Mouse (Mus musculus) layer of hippocampus, adult 8-10 months (tissue): ENCODE data around the gene Ccdc85c. TPM values are rescaled to one million over a fixed set of nuclear protein-coding genes. Genes with fewer than 3 reads are reported as not detected.

Source experiments
- DNase-seq, 2 experiments: peaks; one replicate each; pipeline ENCODE4 v3.0.0; 2022; ENCODE audit warnings: low spot score in 2 of 2
- total RNA-seq, 4 experiments: library from RNA; stranded (reverse); gene quantifications; 2 replicates each; pipeline ENCODE4 v1.2.4; 2022

Gene Ccdc85c
- total RNA-seq, 4 experiments from 2014 or later, result 56.3 to 67.6 (median 63.0) TPM

DNA sequence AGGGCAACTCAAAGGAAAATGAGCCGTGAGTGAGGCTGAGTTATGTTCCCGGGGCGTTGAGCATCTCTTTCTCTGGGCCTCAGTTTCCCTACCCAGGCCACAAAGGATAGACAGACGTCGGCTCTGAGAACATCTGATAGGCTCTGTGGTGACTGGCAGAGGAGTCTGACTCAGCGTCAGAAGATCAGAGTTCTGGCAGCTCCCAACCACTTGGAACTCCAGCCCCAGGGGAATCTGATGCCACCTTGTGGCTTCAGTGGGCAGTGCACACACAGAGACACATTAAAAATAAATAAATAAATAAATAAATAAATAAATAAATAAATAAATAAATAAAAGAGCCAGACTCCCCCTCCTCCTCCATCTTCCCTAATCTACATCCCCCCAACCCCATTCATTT, 21.8 kb upstream of the Ccdc85c start:
- no peak for DNase-seq

DNA sequence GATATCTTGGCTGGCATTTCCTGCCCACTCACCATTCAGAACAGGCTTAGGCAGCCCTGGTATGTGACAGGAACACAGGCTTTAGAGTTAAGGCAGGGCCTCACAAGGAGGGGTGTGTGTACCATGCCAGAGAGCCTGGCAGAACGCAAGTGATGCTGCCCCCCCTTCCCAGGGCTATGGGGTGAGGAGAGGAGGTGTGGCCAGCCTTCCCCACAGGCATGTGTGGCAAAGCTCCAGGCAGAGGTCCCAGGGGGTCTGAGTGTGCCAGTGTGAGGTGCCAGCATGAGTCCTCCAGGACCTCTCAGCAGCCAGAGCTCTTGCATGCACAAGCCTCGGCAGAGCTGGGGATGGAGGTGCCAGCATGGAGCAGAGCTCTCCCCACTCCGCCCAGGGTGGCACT, 19.4 kb upstream of the Ccdc85c start:
- no peak for DNase-seq

DNA sequence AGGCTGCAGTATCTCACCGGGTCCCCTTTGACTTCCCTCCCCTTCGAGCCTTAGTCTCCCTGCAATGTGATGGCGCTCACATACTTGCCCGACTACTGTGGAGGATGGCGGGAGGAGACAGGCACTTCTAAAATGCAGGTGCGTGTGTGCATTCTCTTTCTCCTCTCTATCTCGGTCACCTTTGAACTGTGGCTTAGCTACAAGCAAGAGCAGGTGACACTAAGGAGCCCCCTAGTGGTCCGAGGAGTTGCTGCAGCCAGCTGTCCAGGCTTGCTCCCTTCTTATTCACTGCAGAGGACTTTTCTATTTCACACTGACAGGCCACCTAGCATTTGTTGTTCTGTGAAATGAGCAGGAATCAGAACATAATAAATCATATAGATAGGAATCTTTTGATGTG, 17.7 kb upstream of the Ccdc85c start:
- peak; percentile 49 to 70 for DNase-seq

DNA sequence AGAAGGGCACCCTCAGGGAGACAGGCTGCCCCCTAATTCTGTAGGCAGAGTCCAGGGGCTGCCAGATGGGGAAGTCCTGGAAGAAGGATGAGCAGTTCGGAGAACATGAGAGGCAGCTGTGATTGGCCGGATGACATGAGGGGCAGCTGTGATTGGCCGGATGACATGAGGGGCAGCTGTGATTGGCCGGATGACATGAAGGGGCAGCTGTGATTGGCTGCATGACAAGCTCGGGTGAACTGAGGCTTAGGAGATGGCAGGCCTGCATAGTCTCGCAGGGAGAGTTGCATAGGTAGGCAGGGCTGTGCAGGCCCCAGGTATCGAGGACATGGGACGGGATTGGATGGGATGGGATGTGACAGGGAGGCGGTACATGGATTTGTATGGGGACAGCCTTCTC, 17.2 kb upstream of the Ccdc85c start:
- DNase-seq, result no peak

DNA sequence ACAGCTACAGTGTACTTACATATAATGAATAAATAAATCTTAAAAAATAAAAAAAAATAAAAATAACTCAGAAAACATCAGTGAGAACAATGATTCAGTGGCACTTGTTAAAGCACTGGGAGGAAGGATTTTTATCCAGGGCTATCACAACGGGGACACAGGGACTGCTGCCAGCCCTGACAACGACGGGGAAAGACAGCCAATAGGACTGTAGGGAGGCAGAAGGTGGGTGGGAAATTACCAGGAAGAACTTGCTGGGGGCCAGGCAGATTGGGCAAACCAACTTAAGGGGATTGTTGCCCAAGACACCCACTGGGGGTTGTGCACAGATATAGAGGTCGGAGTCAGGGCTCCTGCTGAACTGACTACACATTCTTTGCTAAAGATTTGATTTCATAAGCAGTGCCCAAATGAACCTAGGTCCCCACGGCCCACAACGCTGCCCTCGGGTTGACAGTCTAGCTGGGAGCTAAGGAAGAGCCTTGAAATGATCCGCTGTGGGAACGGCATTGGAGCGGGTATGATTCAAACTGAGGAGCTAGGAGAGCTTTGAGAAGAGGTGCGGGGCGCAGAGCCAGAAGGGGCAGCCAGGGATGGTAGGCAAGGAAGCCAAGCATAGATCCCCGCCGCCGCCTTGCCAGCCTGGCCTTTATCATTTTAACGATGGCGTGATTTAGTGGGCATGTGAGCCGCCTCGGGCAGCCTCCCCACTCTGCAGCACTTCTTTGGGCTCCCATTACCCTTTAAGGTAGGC, 13.1 kb upstream of the Ccdc85c start:
- no peak for DNase-seq

DNA sequence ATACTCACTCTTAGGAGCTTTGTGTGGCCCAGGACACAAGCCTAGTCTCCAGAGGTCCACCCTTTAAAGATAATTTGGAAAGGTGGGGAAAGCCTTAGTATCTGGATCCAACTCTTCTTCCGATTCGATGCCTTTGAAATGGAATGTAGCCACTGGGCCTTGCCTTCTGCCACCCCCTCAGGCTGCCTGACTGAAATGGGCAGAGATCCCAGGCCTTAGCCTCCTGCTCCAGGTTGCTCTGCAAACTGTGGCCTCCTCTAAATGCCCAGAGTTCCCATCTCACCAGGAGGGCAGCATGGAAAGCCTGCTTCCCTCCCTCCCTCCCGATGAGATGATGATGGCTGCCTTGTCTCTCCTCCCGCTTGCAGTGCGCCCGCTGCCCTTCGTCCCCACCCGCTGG, 11.8 kb upstream of the Ccdc85c start:
- DNase-seq, result no peak

DNA sequence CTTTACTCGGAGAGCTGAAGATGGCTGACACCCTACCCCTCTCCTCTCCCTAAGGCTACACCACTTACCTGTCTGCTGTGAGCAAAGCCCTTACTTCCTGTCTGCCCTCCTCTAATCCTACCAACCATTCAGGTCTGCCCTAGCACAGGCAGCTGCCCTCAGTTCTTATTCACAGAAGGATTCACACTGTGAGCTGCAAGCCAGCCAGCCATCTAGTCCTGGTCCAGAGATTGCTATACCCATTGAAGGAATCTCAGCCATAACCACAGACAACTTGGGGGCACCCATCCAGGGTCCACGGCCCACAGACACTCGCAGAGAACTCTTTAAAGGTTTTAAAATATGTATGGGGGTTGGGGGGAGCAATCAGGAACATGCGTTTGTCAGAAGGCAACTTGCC, 11.2 kb upstream of the Ccdc85c start:
- DNase-seq, result no peak

DNA sequence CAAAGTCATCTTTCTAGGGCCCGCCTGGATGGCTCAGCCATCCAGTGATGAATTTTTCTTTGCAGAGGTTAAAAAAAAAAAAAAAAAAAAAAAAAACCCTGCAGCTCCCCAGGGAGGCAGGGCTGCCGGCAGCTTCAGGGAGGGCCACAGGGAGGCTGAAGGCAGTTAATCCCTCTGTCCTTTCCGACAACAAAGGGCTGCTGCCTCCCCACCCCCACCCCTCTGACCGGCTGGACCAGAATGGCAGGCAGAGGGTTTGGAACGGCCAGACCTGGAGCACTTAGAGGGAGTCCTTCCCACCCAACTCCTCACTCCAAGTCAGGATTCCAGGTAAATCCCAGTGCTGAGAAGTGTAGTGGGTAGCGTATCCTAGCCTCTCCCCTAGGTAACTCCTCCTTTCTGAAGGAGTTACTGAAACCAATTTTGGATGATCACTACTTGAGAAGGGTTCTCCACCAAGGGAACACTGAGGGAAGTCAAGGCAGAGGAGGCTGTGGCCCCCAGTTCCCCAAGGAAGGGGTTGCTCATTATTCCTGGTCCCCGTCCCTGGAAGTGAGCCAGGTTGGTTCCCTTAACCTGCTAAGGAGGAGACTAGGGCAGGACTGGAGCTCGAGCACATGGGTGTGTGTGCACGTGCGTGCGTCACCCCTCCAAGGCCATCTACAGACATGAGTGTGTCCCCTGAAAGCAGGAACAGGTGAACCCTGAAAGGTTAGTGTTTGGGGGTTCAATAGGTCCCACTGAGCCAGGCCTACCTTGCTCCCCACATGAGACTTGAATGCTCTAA, 10.2 kb upstream of the Ccdc85c start:
- DNase-seq, result no peak

DNA sequence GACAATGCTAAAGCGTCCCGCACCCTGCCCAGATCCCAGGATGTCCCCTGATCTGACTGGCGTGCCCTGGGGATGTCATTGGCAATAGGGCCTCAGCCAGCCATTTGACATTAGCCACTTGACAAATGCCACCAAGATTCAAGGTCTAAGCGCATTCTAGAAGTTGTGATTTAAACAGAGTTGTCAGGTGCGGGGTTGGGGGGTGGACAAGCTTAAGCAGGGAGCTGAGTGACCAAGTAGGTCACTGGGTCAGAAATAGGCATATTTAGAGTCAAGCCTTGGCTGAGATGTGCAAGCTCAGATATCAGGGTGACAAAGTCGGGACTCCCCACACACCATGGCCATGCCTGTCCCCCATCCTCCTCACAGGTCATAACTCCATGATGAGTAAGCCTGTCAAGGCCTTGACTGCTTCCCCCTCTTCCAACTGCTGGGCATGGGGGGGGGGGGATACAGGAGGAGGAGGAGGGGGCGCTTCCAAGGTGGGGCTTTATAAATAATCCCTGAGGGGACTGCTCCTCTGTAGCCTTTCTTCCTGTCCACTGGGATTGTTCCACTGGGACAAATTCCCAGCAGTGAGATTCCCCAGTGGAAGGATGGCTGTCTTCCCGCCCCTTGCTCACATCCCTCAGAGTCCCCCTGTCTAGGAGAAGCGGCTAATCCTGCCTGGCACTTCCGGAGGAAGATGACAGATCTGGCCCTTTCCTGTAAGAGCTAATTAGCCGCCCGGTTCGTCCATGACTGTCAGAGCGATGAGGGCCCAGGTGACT, 9.4 kb upstream of the Ccdc85c start:
- no peak for DNase-seq

- no peak for DNase-seq
These were observed 3.1 kb upstream of the Ccdc85c start for GRCm38 (mm10) chr12:108278221-108278918.

DNA sequence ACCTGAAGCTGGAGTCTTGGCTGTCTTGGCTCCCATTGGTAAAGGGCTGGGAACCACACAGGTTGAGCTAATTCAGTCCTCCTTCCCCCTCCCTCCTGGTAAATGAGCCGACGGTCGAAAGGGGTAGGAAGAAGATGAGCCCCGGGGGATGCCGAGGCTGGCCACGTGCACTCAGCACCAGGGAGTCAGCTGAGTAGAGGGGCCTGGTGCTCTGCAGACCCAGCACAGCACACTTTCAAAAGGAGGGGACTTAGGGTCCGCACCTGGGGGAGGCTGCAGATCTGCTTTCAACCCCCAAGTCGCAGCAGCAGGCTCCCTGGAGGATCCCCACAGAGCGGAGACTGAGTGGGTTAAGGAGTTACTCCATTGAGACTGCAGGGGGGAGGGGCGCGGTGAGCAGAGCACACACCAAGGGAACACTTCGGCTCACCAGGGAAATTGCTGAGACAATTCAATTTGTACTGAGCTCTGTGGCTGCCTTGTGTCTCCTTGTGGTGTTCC, 2.2 kb upstream of the Ccdc85c start:
- DNase-seq, result no peak

DNA sequence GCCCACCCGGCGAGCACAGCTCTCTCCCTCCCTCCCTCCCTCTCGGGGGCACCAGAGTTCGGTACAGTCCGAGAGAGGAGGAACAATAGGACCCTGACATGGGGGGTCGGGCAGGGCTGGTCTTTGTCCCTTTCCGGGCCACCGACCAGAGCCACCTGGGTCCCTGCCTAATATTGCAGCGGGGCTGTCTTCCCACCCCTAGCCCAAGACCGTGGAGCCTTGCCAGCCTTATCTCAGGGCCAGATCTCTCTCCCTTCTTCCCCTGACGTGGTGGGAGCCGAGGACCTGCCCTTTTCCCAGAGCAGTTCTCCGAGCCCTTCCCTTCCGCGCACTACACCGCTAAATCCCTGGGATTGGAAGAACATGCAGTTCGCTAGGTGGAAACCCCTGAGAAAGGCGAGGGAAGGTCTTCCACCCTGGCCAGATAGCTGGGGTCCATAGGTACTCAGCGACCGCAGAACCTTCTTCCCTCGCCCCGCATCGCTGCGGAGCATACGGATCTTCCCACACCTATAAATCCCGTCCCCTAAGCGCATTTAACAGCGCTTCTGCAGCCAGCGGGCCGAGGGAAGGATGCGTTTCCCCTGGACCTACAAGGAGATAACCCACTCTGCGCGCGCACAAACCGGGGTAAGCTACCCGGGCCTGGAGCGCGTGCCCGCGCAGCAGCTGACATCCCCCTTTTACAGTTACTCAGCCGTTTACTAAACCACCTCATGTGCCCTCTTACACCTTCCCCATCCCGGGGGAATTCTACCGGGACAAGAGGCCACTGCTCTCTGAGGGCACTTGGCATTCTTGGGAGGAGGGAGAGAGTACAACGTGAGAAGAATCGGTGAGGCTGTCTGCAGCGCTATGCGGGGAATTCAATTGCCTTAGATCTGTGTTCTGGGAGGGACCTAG, 946 bp upstream of the Ccdc85c start:
- peak in 1 of 2 experiments; percentile 43 for DNase-seq

GRCm38 (mm10) chr12:108275508-108275890, 274 bp upstream of the Ccdc85c start:
- peak; percentile 94 to 95 for DNase-seq

DNA sequence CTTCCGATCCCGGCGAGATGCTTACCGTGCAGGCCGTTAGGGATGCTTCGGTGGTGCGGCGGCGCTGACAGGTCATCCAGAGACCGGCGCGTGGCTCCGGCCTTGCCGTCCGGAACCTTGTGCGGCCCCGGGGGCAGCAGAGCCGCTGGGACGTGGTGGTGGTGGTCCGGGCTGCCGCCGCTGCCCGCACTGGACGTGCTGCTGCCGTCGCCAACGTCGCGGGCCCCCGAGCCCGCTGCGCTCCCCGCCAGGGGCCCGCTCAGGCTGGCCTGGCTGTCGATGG, 971 bp downstream of the Ccdc85c start:
- DNase-seq, result no peak

- no peak for DNase-seq
These were observed 1.5 kb downstream of the Ccdc85c start for GRCm38 (mm10) chr12:108273466-108274312.

- no peak for DNase-seq
These were observed 3.0 kb downstream of the Ccdc85c start for GRCm38 (mm10) chr12:108272143-108272635.

DNA sequence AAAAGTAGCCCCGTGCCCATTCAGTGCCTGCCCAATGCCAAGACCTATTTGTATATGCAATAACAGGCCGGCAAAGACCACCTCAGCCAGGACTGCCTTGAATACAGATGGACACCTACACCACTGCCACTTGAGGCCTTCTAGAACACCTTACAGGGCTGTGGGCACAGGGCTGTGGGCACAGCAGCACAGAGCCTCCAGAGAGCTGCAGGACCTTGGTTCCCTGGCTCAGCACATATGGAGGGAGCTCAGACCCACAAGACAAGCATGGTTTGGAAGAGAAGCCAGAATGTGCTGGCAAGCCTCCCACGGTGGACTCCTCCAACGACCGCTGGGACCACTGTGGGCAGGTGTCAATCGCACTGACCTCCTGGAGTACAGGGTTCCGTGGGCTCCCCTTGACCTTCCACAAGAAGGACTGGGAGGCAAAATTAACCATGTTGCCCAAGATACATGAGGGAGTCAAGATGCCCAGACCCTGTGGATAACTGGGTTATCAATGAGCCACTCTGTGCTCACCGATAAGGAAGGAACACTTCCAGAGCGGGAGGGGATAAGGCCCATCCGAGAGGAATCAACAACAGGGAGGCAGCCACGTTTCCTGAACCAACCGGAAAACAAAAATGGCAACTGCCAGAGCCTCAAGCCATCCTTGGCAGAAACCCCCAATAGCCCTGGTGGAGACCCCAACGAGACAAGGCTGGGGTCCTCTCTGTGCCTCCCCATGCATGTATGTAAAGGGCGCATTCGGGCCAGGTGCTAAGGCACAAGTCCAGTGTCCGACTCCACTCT, 3.7 kb downstream of the Ccdc85c start:
- no peak for DNase-seq

GRCm38 (mm10) chr12:108270240-108270919, 4.8 kb downstream of the Ccdc85c start:
- DNase-seq, result no peak
